Mouse (Mus musculus): Measurements from ENCODE around the gene Rpl18a.

DNA sequence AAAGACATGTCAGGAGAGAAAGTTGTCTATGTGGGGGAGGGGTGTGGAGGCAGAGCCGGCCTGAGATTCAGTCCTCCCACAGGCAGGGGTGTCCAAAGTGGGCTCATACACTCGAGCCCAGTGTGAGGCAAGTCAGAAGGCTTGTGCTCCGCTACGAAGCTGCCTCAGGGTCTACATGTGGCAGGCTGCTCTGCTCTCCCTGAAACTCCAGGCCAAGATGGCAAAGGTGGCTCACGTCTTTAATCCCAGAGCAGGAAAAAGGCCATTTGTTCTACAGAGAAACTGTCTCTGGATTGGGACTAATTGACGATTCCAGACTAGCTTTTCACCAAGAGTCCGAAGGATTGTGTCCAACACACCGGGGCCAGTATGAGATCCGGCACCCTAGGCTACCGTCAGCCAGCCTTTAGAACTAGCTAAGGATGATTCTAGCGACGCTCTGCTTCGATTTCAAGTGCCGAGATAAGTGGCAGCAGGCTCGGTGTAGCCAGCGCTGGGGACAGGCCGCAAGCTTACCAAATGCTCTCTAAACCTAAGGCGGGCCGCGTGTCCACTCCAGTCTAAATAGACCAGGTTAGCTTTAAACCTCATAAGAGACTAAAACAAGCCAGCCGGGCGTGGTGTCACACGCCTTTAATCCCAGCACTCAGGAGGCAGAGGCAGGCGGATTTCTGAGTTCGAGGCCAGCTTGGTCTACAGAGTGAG is 744 bp downstream of the Rpl18a start:
- TF ChIP-seq CTCF (conservative IDR thresholded peaks at IDR 0.05; ENCODE audit: insufficient read depth, insufficient read length, low read depth, low read length) (no peak), POLR2A (IDR thresholded peaks at IDR 0.05; ENCODE audit: low read depth, low read length) (no peak)

Data from kidney, adult 2 months (tissue).